Mouse (Mus musculus): ENCODE data around the gene Tbc1d16. TPM values are rescaled to one million over a fixed set of nuclear protein-coding genes. Genes with fewer than 3 reads are reported as not detected.
A peak's percentile ranks its signal among the peaks of the same experiment; 100 is the strongest.

The Tbc1d16 gene
- polyA plus RNA-seq, 1 experiment from 2014 or later = 20.9 TPM

- Histone ChIP-seq H3K4me1 (peaks cover 67% of the 10 kb centered on the region), H3K4me3 (peak overlapping the region; percentile 29), H3K27ac (peak overlapping the region; percentile 96), H3K9me3 (no peaks in the 10 kb centered on the region), H3K9ac (peak overlapping the region; percentile 29; the same call in 1 of the 2 replicates), H3K4me2 (peak overlapping the region; percentile 63), H3K27me3 (no peaks in the 10 kb centered on the region), H3K36me3 (no peaks in the 10 kb centered on the region)
- 1% methylated on average over 18 of the region's 18 CpGs for WGBS
- ATAC-seq (ENCODE audit: borderline replicate concordance, extremely low read depth, low FRiP score, low TSS enrichment) = peak; percentile 82
Observed at GRCm38 (mm10) chr11:119215038-119215904, 13.0 kb downstream of the Tbc1d16 start.

GRCm38 (mm10) chr11:119213166-119213885 lies 15.0 kb downstream of the Tbc1d16 start:
- Histone ChIP-seq H3K9ac (no peak overlapping the region), H3K4me2 (no peak overlapping the region), H3K9me3 (no peaks in the 10 kb centered on the region), H3K4me1 (peaks cover 72% of the 10 kb centered on the region), H3K27ac (no peak overlapping the region), H3K36me3 (0 out of 2 replicates have a peak, but pooled peaks cover 3% of the 10 kb centered on the region), H3K4me3 (no peak overlapping the region), H3K27me3 (no peaks in the 10 kb centered on the region)
- no peak for ATAC-seq (ENCODE audit: borderline replicate concordance, extremely low read depth, low FRiP score, low TSS enrichment)
- WGBS = 55% methylated on average over 19 of the region's 19 CpGs

GRCm38 (mm10) chr11:119211604-119212309 lies 16.5 kb downstream of the Tbc1d16 start:
- Histone ChIP-seq H3K27me3 (no peaks in the 10 kb centered on the region), H3K36me3 (0 out of 2 replicates have a peak, but pooled peaks cover 3% of the 10 kb centered on the region), H3K9ac (no peak overlapping the region), H3K9me3 (no peaks in the 10 kb centered on the region), H3K4me1 (peaks cover 70% of the 10 kb centered on the region), H3K27ac (no peak overlapping the region), H3K4me2 (no peak overlapping the region), H3K4me3 (no peak overlapping the region)
- 81% methylated on average over 21 of the region's 21 CpGs for WGBS
- ATAC-seq (ENCODE audit: borderline replicate concordance, extremely low read depth, low FRiP score, low TSS enrichment) = no peak

- H3K27ac ChIP-seq = peak overlapping the region; percentile 60
- 64% methylated on average over 32 of the region's 32 CpGs for WGBS
- no peaks in the 10 kb centered on the region for H3K9me3 ChIP-seq
- no peak overlapping the region for H3K4me3 ChIP-seq
- no peak overlapping the region for H3K9ac ChIP-seq
- H3K4me1 ChIP-seq = peaks cover 57% of the 10 kb centered on the region
- H3K27me3 ChIP-seq = no peaks in the 10 kb centered on the region
- ATAC-seq (ENCODE audit: borderline replicate concordance, extremely low read depth, low FRiP score, low TSS enrichment) = no peak
- H3K36me3 ChIP-seq = 0 out of 2 replicates have a peak, but pooled peaks cover 3% of the 10 kb centered on the region
- peak overlapping the region; percentile 33 for H3K4me2 ChIP-seq
Observed at GRCm38 (mm10) chr11:119210321-119211100, 17.8 kb downstream of the Tbc1d16 start.

- peak; percentile 91 for ATAC-seq (ENCODE audit: borderline replicate concordance, extremely low read depth, low FRiP score, low TSS enrichment)
- H3K4me2 ChIP-seq = no peak overlapping the region
- WGBS = 62% methylated on average over 10 of the region's 10 CpGs
- H3K27ac ChIP-seq = peak overlapping the region; percentile 60
- no peak overlapping the region for H3K9ac ChIP-seq
- H3K9me3 ChIP-seq = no peaks in the 10 kb centered on the region
- no peaks in the 10 kb centered on the region for H3K27me3 ChIP-seq
- no peak overlapping the region for H3K4me3 ChIP-seq
- peaks cover 47% of the 10 kb centered on the region for H3K4me1 ChIP-seq
- 0 out of 2 replicates have a peak, but pooled peaks cover 3% of the 10 kb centered on the region for H3K36me3 ChIP-seq
Observed at GRCm38 (mm10) chr11:119209371-119210025, 18.8 kb downstream of the Tbc1d16 start.

GRCm38 (mm10) chr11:119208870-119209370 lies 19.4 kb downstream of the Tbc1d16 start:
- Histone ChIP-seq H3K27me3 (no peaks in the 10 kb centered on the region), H3K27ac (peak overlapping the region; percentile 16; the same call in 1 of the 2 replicates), H3K4me3 (no peak overlapping the region), H3K36me3 (0 out of 2 replicates have a peak, but pooled peaks cover 3% of the 10 kb centered on the region), H3K9me3 (no peaks in the 10 kb centered on the region), H3K4me1 (peaks cover 41% of the 10 kb centered on the region), H3K4me2 (no peak overlapping the region), H3K9ac (no peak overlapping the region)
- 0 out of 2 replicates have a peak, but pooled peaks have one; percentile 1 for ATAC-seq (ENCODE audit: borderline replicate concordance, extremely low read depth, low FRiP score, low TSS enrichment)
- 90% methylated on average over 20 of the region's 20 CpGs for WGBS

- H3K9me3 ChIP-seq = no peaks in the 10 kb centered on the region
Observed at GRCm38 (mm10) chr11:119207986-119208385, 20.3 kb downstream of the Tbc1d16 start.

GRCm38 (mm10) chr11:119206562-119206961 lies 21.7 kb downstream of the Tbc1d16 start:
- Histone ChIP-seq H3K4me3 (no peak overlapping the region), H3K4me2 (no peak overlapping the region), H3K36me3 (0 out of 2 replicates have a peak, but pooled peaks cover 3% of the 10 kb centered on the region), H3K9me3 (no peaks in the 10 kb centered on the region), H3K27ac (no peak overlapping the region), H3K9ac (no peak overlapping the region), H3K27me3 (no peaks in the 10 kb centered on the region), H3K4me1 (peaks cover 28% of the 10 kb centered on the region)
- WGBS = 30% methylated on average over 5 of the region's 5 CpGs
- ATAC-seq (ENCODE audit: borderline replicate concordance, extremely low read depth, low FRiP score, low TSS enrichment) = no peak

More at GRCm38 (mm10) chr11:119207986-119208385, 20.3 kb downstream of the Tbc1d16 start:
- no peak overlapping the region for H3K27ac ChIP-seq
- ATAC-seq (ENCODE audit: borderline replicate concordance, extremely low read depth, low FRiP score, low TSS enrichment) = no peak
- H3K9ac ChIP-seq = no peak overlapping the region
- no peak overlapping the region for H3K4me2 ChIP-seq
- 87% methylated on average over 6 of the region's 6 CpGs for WGBS
- H3K36me3 ChIP-seq = 0 out of 2 replicates have a peak, but pooled peaks cover 3% of the 10 kb centered on the region
- no peak overlapping the region for H3K4me3 ChIP-seq
- H3K4me1 ChIP-seq = peaks cover 32% of the 10 kb centered on the region
- H3K27me3 ChIP-seq = no peaks in the 10 kb centered on the region

GRCm38 (mm10) chr11:119205738-119206137 lies 22.6 kb downstream of the Tbc1d16 start:
- Histone ChIP-seq H3K9me3 (no peaks in the 10 kb centered on the region), H3K27me3 (no peaks in the 10 kb centered on the region), H3K4me1 (peaks cover 20% of the 10 kb centered on the region), H3K4me3 (no peak overlapping the region), H3K9ac (no peak overlapping the region), H3K4me2 (no peak overlapping the region), H3K36me3 (0 out of 2 replicates have a peak, but pooled peaks cover 3% of the 10 kb centered on the region), H3K27ac (no peak overlapping the region)
- ATAC-seq (ENCODE audit: borderline replicate concordance, extremely low read depth, low FRiP score, low TSS enrichment) = no peak
- WGBS = 86% methylated on average over 10 of the region's 10 CpGs

- H3K4me2 ChIP-seq = no peak overlapping the region
- H3K4me1 ChIP-seq = peaks cover 2% of the 10 kb centered on the region; the same call in 1 of the 2 replicates
- ATAC-seq (ENCODE audit: borderline replicate concordance, extremely low read depth, low FRiP score, low TSS enrichment) = no peak
- no peak overlapping the region for H3K27ac ChIP-seq
- H3K4me3 ChIP-seq = no peak overlapping the region
- H3K27me3 ChIP-seq = no peaks in the 10 kb centered on the region
- 0 out of 2 replicates have a peak, but pooled peaks cover under 1% of the 10 kb centered on the region for H3K36me3 ChIP-seq
- WGBS = 40% methylated on average over 5 of the region's 5 CpGs
- H3K9me3 ChIP-seq = no peaks in the 10 kb centered on the region
- H3K9ac ChIP-seq = no peak overlapping the region
Observed at GRCm38 (mm10) chr11:119203423-119203822, 24.9 kb downstream of the Tbc1d16 start.
